Mouse (Mus musculus): Measurements from ENCODE around the gene Eprs. TPM values are rescaled to one million over a fixed set of nuclear protein-coding genes. Genes with fewer than 3 reads are reported as not detected.

The Eprs gene
- total RNA-seq, 1 experiment from 2014 or later = 247 TPM

DNA sequence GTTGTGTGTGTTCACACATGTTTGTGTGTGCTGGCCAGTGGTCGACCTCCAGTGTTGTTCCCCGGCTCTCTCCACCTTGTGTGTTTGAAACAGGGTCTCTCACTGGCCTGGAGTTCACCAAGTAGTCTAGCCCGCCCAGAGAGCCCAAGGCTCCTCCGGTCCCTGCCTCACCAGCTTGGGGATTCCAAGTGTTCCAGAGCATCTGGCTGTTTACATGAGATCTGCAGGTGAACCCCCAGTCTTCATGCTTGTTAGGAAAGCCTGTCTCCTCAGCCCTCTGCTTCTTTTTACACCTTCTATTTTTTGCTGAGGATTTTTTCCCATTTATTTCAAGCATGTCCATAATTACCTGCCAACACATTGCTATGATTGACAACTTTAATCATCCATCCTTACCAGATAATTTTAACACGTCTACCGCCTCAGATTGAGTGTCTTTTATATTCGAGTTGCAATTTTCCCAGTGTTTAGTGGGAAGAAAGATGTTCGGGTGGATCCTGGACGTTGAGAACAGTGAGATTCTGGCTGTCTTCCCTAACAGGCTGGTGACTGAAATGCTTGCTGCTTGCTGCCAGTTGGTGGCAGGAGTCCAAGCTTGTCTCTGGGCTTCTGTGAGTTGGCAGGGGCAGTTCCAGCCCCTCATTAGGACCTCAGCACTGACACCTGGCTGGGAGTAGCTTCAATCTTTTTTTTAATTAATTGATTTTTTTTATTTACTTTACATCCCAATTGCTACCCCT is 76.2 kb downstream of the Eprs start:
- no peak for ATAC-seq (replicated peaks; ENCODE audit: low read depth, poor library complexity, severe bottlenecking)

DNA sequence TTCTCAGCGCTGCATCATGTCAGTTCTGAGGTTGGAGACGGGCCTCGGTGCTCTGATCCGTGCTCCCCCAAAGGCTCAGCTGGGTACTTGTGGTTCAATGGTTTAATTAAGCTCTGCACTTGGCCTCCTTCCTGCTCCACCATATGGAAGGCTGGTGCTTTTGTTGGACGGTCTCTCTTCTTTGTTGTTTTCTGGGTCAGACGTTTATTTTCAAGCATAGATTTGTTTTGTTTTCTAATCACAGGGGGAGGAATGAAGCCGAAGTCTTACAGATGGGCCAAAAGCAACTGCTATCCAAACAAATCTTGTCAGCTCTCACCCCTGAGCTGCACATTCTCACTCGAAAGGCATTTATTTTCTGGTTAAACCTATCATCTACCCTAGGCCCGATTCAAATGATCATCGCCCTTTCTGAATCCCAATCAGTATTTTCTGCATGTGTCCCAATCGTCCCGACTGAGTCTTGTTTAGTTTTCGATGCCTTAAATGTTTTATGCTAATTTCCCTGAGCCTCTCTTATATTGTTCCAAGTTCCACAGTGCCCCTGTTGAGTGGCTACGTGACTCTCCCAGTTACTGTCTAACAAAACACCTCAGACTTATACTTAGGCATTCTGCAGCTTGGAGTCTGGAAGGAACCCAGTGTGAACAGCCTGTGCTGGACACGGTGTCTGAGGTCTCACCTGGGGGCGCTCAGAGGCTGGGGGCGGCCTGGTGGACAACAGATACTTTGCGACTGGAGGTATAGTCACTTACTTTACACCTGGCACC is 79.0 kb downstream of the Eprs start:
- no peak for ATAC-seq (replicated peaks; ENCODE audit: low read depth, poor library complexity, severe bottlenecking)

DNA sequence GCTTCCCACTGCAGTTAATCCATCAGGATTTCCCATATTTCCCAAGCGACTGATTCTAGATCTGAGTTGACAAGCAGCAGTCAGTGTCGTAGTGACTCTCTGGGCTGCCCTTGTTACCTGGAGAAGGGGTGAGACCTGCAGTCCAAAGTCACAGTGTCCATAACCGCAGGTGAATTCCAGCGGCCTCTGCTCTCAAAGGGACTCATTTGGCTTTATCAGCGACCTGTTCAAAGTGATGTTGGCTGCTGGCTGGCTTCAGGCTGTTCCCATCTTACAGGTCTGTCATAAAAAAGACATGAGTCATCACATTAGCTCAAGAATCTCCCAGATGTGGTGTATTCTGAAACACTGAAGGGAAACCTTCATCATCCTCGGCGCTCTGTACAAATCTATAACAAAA is 86.1 kb downstream of the Eprs start:
- no peak for ATAC-seq (replicated peaks; ENCODE audit: low read depth, poor library complexity, severe bottlenecking)

DNA sequence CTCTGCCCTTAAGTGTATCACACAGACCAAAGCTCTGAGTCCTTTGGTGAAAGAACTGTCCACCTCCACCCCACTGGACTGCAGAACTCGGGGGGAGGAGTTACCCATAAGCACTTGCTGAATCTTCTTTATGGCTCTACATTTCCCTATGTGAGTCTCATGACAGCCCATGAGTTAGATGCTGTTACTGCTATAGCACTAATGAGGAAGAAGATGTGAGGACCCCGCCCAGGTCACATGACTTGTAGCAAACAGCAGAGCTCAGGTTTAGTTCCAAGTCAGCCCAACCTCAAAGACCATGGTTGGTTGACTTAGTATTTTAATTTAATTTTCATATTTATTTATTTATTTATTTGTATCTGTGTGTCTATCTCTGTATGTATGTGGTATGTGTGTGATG is 86.9 kb downstream of the Eprs start:
- no peak for ATAC-seq (replicated peaks; ENCODE audit: low read depth, poor library complexity, severe bottlenecking)

DNA sequence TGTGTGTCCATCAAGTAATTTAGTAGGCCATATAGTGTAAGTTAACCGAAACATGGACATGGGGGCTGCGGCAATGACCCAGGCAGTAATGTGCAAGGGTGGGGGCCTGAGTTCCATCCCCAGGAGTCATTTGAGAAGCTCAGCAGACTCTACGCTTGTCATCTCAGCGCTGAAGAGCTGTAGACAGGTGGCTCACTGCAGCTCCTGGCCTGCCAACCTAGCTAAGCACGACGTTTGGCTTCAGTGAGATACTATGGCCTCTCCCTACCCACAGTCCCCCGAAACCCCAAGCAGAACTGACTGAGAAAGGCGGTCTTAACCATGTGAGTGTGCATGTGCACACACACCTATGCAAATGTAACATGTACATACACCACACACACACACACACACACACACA is 88.2 kb downstream of the Eprs start:
- ATAC-seq (replicated peaks; ENCODE audit: low read depth, poor library complexity, severe bottlenecking) = no peak

DNA sequence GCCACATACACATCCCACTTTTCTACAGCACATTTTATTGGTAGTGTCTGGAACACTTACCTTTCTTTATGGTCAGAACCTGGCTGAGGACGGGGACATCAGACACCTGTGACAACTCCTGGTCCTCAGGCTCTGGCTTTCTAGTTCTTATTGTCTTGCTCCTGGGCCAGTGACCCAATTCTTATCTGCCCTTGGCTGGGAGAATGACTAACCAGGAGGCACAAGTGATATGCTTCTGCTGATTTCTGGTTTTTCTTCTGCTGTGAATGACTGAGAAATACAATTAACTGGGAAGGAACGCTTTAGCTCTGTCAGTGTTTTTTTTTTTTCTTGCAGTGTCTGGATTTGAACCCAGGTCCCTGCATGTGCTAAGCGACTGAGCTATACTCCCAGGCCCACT is 88.7 kb downstream of the Eprs start:
- no peak for ATAC-seq (replicated peaks; ENCODE audit: low read depth, poor library complexity, severe bottlenecking)

DNA sequence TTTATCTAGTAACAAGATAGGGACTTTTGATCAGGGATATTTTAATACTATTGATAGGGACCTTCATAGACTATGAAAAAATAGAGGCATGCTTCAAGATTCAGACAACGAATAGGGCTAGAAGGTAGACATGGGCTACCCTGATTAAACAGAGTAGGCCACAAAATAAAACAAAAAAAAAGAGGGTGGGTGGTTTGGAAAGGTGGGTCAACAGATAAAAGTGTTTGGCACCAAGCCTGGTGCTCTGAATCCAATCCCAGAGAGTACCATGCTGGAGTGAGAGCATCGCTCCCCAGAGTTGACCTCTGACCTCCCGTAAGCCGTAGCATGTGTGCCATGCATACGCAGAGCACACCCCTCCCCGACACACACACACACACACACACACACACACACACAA is 89.6 kb downstream of the Eprs start:
- no peak for ATAC-seq (replicated peaks; ENCODE audit: low read depth, poor library complexity, severe bottlenecking)

DNA sequence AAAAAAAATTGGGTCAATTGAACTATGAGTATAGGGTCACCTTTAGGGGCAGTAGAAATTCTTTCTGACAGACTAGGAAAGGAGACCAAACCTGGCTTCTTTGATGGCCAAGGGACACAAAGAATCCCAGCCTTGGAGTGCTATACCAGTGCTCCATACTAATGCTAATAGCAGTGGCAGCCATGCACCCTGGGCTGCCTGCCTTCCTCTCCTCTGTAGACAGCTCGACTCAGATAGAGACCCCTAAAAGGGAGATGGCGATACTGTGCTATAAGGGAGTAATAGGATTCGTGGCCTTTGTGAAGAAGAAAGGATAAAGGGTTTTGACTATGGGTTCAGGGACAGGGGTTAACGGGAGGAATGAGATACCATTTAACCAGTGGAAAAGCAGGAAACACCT is 91.3 kb downstream of the Eprs start:
- no peak for ATAC-seq (replicated peaks; ENCODE audit: low read depth, poor library complexity, severe bottlenecking)

DNA sequence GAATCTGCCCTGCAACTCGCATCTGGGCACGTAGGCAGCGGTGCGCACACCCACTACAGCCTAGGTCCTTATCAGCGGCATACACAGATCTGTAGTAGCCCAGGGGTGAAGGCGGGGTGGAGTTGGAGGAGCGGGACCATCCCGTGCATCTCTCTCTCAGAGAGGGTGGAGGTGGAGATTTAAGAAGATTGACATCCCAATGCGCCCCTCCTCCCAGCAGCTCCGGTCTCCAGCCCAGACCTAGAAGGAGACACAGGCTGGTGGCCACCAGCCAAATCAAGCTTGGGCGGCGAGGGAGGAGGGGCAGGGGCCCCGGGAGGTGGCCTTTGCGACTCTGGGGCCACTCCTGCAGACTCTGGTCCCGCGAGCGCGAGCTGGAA is 91.7 kb downstream of the Eprs start, which contains the start of gene Slc30a10:
Gene Slc30a10, plus strand, starts transcription at position 274 of the 380 bp plus-strand sequence.
- peak; percentile 88 for ATAC-seq (replicated peaks; ENCODE audit: low read depth, poor library complexity, severe bottlenecking)

DNA sequence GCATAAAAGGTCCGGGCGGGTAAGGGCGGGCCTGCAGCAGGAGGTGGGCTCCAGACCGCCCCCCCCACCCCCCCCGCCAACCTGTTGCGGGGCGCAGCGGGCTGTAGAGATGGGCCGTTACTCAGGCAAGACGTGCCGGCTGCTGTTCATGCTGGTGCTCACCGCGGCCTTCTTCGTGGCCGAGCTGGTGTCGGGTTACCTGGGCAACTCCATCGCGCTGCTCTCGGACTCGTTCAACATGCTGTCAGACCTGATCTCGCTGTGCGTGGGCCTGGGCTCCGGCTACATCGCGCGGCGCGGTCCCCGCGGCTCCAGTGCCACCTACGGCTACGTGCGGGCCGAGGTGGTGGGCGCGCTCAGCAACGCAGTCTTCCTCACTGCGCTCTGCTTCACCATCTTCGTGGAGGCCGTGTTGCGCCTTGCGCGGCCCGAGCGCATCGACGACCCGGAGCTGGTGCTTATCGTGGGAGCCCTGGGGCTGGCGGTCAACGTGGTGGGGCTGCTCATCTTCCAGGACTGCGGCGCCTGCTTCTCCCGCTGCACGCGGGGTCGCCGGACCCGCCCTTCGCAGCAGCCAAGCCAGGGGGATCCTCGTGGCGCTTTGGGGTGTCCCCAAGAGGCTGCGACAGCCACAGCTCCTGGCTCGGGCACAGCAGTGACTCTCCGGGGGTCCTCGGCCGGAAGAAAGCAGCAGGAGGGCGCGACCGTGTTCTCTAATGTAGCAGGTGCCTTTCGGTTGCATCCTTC is 92.3 kb downstream of the Eprs start:
- ATAC-seq (replicated peaks; ENCODE audit: low read depth, poor library complexity, severe bottlenecking) = no peak

DNA sequence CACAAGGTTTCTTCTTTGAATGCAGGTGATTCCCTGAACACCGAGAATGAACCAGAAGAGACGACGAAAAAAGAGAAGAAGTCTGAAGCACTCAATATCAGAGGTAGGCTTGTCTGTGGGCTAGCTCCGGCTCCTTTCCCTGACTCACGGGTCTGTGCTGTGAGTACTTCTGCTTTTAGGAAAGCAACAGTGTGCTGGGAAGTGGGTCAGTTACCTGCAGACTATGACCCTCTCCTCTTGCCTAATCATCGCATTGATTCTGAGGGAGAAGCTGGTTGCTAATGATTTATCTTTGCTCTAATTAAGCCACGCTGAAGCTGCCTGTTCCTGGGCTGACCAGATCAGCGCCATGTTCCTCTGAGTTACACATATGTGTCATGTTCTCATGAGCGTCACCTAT is 93.5 kb downstream of the Eprs start:
- ATAC-seq (replicated peaks; ENCODE audit: low read depth, poor library complexity, severe bottlenecking) = no peak

DNA sequence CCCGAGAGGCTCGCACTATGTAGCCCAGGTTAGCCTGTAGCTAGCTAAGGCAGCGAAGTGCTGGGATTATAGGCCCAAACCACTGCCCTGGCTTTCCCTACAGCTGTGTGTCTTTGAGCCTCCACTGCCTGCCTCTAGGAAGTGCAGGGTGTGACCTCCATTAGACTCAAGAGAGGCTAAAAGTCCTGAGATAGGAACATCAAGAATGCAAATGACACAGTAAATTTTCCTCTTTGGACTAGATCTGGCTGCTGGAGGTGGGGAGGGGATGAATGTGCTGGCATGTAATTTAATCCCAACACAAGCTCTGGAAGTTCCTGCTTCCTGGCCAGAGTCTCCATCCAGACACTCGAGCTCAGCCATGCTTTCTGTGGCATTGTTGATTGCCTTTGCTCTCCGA is 97.3 kb downstream of the Eprs start:
- ATAC-seq (replicated peaks; ENCODE audit: low read depth, poor library complexity, severe bottlenecking) = no peak

DNA sequence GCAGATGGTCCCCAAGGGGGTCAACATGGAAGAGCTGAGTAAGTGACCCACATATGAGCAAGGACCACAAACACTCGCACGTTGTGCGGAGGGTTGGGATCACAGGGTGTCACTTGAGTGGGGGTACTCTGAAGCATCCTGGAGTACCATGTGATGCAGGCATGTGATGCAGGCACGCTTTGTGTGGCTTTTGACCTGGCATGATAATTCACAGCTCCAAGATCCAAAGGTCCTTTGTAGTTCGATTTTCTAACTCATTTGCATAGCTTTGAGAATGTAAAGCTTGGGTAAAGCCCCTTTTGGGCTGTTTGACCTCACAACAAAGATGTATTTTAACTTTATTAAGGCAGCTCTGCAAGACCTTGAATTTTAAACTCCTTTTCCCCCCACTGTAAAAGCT is 100.0 kb downstream of the Eprs start:
- ATAC-seq (replicated peaks; ENCODE audit: low read depth, poor library complexity, severe bottlenecking) = no peak

DNA sequence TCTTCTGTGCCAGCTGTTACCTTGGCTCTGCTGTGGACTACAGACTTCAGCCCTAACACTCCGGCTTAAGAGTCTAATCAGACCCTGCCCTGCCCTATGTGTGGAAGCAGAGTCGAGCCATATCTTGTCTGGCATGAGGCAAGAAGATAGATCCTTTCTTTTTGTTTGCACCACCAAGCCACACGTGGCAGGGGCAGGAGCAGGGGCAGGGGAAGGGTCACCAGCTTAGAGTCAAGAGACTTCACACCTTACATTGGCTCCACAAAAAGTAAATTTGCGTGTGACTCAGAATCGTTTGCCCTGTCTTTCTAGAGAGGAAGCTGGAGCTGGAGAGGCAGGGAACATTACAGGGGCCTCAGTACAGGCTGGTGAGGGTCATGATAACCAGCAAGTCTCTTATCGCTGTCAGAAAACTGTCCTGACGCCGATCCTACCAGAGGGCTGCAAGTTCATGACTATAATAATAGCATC is 106.7 kb downstream of the Eprs start:
- ATAC-seq (replicated peaks; ENCODE audit: low read depth, poor library complexity, severe bottlenecking) = peak; percentile 36

DNA sequence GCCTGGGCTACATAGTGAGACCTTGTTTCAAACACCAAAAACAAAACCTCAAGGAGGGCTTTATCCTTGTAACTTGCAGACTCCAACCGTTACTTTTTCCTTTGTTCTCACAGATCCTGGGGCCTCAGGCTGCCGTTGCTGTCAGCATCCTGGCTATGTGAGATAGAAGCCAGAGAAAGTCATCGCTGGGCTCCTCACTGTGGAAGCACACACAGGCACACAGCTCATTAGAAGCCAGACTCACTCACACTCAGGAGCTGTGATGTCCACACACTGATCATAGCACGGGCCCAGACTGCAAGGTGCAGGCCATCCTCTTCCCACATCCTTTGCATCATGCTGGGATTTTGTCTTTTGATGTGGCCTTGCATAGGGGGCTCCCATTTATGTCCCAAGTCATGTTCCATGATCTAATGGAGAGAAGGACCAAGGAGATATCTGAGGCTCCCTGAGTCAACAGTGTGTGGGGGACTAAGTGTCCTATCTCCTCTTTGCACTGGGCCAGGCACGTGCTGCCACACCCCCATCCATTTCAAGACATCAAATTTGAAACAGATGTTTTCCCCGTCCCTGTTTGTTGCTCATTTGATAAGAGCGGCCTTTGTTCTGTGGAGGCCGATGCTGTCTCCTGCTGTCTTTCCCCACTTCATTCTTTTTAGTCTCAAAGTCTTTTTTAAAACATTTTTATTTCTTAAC is 109.3 kb downstream of the Eprs start:
- ATAC-seq (replicated peaks; ENCODE audit: low read depth, poor library complexity, severe bottlenecking) = peak; percentile 69

DNA sequence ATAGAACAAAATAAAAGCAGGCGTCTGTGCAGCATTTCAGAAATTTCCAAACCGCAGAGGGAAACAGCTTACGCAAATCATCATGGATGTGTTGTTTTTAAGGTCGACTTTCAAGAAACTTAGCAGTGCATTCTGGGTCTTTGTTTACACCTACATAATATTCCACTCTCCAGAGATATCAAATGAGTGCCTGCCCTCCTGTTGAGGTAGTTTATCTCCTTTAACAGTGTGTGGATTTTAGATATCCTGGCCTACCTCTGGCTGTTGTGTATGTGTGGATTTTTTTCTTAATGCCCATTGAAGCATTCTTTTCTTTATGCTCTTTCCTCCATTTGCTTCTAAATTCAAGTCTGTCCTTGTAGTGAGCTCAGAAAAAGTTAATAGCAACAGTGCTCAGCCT is 109.9 kb downstream of the Eprs start:
- ATAC-seq (replicated peaks; ENCODE audit: low read depth, poor library complexity, severe bottlenecking) = no peak

DNA sequence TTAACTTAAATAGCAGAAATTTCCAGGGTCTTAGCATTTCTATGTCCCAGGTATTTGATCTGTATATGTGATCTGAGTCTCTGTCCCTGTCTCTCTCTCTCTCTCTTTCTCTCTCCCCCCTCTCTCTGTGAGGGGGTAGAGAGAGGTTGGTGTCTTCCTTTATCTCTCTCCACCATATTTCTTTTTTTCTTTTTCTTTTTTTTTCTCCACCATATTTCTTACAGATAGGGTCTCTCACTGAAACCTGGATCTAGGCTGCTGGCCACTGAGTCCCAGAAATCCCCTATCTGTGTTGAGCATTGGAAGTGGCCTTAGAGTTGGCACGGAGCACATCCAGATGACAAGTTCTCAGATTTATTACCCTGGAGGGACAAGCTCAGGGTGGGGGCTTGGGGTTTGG is 110.6 kb downstream of the Eprs start:
- no peak for ATAC-seq (replicated peaks; ENCODE audit: low read depth, poor library complexity, severe bottlenecking)
